Mouse (Mus musculus) brain, embryonic 14.5 days (tissue): ENCODE data around the gene Lrrc51. TPM values are rescaled to one million over a fixed set of nuclear protein-coding genes. Genes with fewer than 3 reads are reported as not detected.

Experiments
- DNase-seq: peaks from one replicate; pipeline ENCODE4 v3.0.0-alpha.2; 2011; ENCODE audit warnings: low read depth
- CTCF ChIP-seq: fragments of 200-500 bp; IDR thresholded peaks from 2 replicates; pipeline ENCODE4 v1.5.1; 2012; ENCODE audit warnings: inconsistent platforms, mild to moderate bottlenecking, moderate library complexity, borderline replicate concordance; ENCODE audit not compliant: insufficient read depth, insufficient read length; ENCODE audit errors: extremely low read depth
- POLR2A ChIP-seq: fragments of 200-500 bp; IDR thresholded peaks from 2 replicates; pipeline ENCODE4 v1.6.1; 2012; ENCODE audit warnings: mild to moderate bottlenecking, inconsistent platforms, borderline replicate concordance; ENCODE audit not compliant: poor library complexity, insufficient read depth, insufficient read length, severe bottlenecking; ENCODE audit errors: extremely low read depth
- polyA plus RNA-seq: library from polyadenylated mRNA; depleted of rRNA; stranded (reverse); fragments of >200 nt; gene quantifications from 2 replicates; pipeline ENCODE4 v1.2.3, GENCODE M21; 2012; rRNA removed

The Lrrc51 gene
- polyA plus RNA-seq, 1 experiment: 10.8 TPM

- TF ChIP-seq CTCF (no peak), POLR2A (no peak)
- no peak for DNase-seq
Observed at GRCm38 (mm10) chr7:101871296-101871695, 62.4 kb downstream of the Lrrc51 start.

GRCm38 (mm10) chr7:101870629-101871028, 63.1 kb downstream of the Lrrc51 start, which contains the start of gene Folr1:
Folr1 (minus strand) TSS chr7:101870788.
- DNase-seq: no peak
- TF ChIP-seq POLR2A (no peak), CTCF (no peak)

GRCm38 (mm10) chr7:101869163-101869500, 64.6 kb downstream of the Lrrc51 start:
- peak; percentile 66 for DNase-seq
- TF ChIP-seq CTCF (no peak), POLR2A (no peak)

- DNase-seq: peak; percentile 45
- TF ChIP-seq CTCF: no peak
- TF ChIP-seq POLR2A: no peak
Observed at GRCm38 (mm10) chr7:101868241-101869162, 65.2 kb downstream of the Lrrc51 start.

GRCm38 (mm10) chr7:101867482-101867881, 66.2 kb downstream of the Lrrc51 start:
- no peak for TF ChIP-seq POLR2A
- no peak for TF ChIP-seq CTCF
- DNase-seq: no peak

GRCm38 (mm10) chr7:101866491-101867265, 67.0 kb downstream of the Lrrc51 start:
- no peak for DNase-seq
- TF ChIP-seq CTCF (no peak), POLR2A (no peak)

- TF ChIP-seq CTCF (no peak), POLR2A (no peak)
Observed at GRCm38 (mm10) chr7:101863415-101863814, 70.3 kb downstream of the Lrrc51 start, which contains the start of gene Anapc15. Anapc15 (plus strand) TSS chr7:101863715.

More at GRCm38 (mm10) chr7:101863415-101863814, 70.3 kb downstream of the Lrrc51 start, which contains the start of gene Anapc15:
- DNase-seq: no peak

Other genes with a start within 250 kb of the Lrrc51 start
- 0.87 and 3.1 TPM in 2 replicates for gene Phox2a, start 115.6 kb downstream of the Lrrc51 start, polyA plus RNA-seq
- 29.9 and 36.2 TPM in 2 replicates for gene Inppl1, start 95.7 kb downstream of the Lrrc51 start, polyA plus RNA-seq
- 4.3 and 4.5 TPM in 2 replicates for gene Folr2, start 76.7 kb downstream of the Lrrc51 start, polyA plus RNA-seq
- 88.7 and 115 TPM in 2 replicates for gene Anapc15, start 70.2 kb downstream of the Lrrc51 start, polyA plus RNA-seq
- gene Folr1, start 63.1 kb downstream of the Lrrc51 start, polyA plus RNA-seq: 16.3 and 25.3 TPM in 2 replicates
- gene Lamtor1, start 28.0 kb downstream of the Lrrc51 start, polyA plus RNA-seq: 169 and 197 TPM in 2 replicates
- 0.18 and 0.33 TPM in 2 replicates for gene Tomt, start 27.5 kb downstream of the Lrrc51 start, polyA plus RNA-seq
- gene Numa1, start 216 bp upstream of the Lrrc51 start, polyA plus RNA-seq: 72.1 and 104 TPM in 2 replicates
- 18.4 and 19.6 TPM in 2 replicates for gene Il18bp, start 84.8 kb upstream of the Lrrc51 start, polyA plus RNA-seq
- 65.8 and 95.5 TPM in 2 replicates for gene Rnf121, start 131.6 kb upstream of the Lrrc51 start, polyA plus RNA-seq
- gene Xndc1, start 131.6 kb upstream of the Lrrc51 start, polyA plus RNA-seq: 44.4 and 63.2 TPM in 2 replicates
- gene Xntrpc, start 131.8 kb upstream of the Lrrc51 start, polyA plus RNA-seq: 5.7 and 7.7 TPM in 2 replicates
- 3.4 and 5.8 TPM in 2 replicates for gene Trpc2, start 149.2 kb upstream of the Lrrc51 start, polyA plus RNA-seq
- 0.34 and 0.39 TPM in 2 replicates for gene Art1, start 167.8 kb upstream of the Lrrc51 start, polyA plus RNA-seq
- gene Art5, start 175.6 kb upstream of the Lrrc51 start, polyA plus RNA-seq: 0.26 and 0.69 TPM in 2 replicates
- 0.04 and 0.05 TPM in 2 replicates for gene Chrna10, start 182.9 kb upstream of the Lrrc51 start, polyA plus RNA-seq